Mouse (Mus musculus) splenic B cell, adult 2 months (primary cell): ENCODE measurements around the gene Gbp5.
"Not testable (repeated sequence)": the region's sequence is repeated elsewhere in the genome, so short reads cannot be mapped to it uniquely, and the experiment has no call there.

Source experiments
- DNase-seq: peaks from one replicate; pipeline ENCODE4 v3.0.0-alpha.2; 2011; ENCODE audit warnings: low read depth, low spot score
- H3K27me3 ChIP-seq: 2 replicates; pipeline ENCODE4 v1.6.1; 2012; ENCODE audit warnings: mild to moderate bottlenecking, low read length, moderate library complexity, mixed read lengths; ENCODE audit not compliant: control insufficient read depth, poor library complexity, insufficient read depth, severe bottlenecking
- H3K36me3 ChIP-seq: 2 replicates; pipeline ENCODE4 v1.6.1; 2012; ENCODE audit warnings: mild to moderate bottlenecking, low read length, moderate library complexity, mixed read lengths; ENCODE audit not compliant: control insufficient read depth, poor library complexity, insufficient read depth, severe bottlenecking

Gene Gbp5

GRCm38 (mm10) chr3:142561045-142561646 lies 67.4 kb downstream of the Gbp5 start:
- DNase-seq: no peak
- H3K36me3 ChIP-seq: peaks cover 2% of the 10 kb centered on the region; the same call in 1 of the 2 replicates
- H3K27me3 ChIP-seq: no peaks in the 10 kb centered on the region

- DNase-seq: no peak
- H3K27me3 ChIP-seq: no peaks in the 10 kb centered on the region
- H3K36me3 ChIP-seq: peaks cover 2% of the 10 kb centered on the region; the same call in 1 of the 2 replicates
Observed at GRCm38 (mm10) chr3:142561666-142562065, 67.9 kb downstream of the Gbp5 start.

GRCm38 (mm10) chr3:142567490-142567889 lies 73.7 kb downstream of the Gbp5 start:
- peaks cover 15% of the 10 kb centered on the region for H3K36me3 ChIP-seq
- DNase-seq, H3K27me3 ChIP-seq: not testable (repeated sequence)

- Histone ChIP-seq H3K36me3 (peaks cover 13% of the 10 kb centered on the region), H3K27me3 (no peaks in the 10 kb centered on the region)
- no peak for DNase-seq
Observed at GRCm38 (mm10) chr3:142570738-142571137, 77.0 kb downstream of the Gbp5 start.
